Mouse (Mus musculus) embryo, embryonic 11.5 days (tissue): ENCODE results near the gene Klhl9.
A peak's percentile ranks its signal among the peaks of the same experiment; 100 is the strongest.
"Not testable (repeated sequence)": the region's sequence is repeated elsewhere in the genome, so short reads cannot be mapped to it uniquely, and the experiment has no call there.

Experiments
- DNase-seq: peaks from one replicate; pipeline ENCODE4 v3.0.0-alpha.2; 2012; ENCODE audit warnings: low read depth, low spot score

Klhl9 gene

DNA sequence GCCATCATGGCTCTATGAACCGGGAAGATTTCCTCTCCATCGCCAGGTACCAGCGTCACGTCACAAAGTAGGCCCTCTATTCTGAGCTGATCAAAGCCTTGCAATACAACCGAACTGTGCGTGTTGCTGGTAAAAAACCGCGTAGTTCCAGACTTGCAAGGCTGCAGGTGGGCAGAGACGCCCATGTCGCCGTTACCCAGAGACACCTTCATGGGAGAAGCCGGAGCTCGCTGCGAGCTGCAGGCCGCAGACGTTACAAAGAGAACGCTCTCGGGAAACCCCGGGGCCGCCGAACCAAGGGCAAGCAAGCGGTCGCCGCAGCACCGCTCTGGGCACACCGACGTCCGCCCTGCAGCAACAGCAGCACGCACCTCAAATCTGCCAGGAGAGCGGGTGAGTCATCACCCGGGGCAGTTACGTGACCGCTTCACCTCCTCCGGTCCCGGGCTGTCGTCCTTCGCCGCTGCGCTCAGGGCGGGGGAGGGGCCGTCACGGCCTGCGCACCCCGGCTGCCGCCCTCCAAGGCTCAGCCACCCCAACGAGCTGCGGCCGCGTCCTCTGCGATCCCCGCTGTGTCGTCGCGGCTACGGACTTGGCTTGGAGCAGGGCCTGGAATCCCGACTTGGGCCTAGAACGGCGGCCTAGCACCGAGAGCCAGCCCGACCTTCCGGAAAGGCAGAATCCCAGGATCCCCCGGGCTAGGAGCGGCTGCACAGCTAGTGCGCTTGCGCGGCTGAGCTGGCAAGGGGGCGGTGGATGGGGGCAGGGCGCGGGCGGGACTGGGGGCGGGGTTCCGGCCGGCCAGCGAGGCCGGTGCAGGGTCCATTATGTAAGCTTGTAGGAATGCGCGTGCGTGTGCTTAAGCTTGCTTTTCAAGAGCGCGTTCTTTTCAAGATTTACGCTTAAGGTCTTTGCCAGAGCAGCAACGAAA lies at the start of gene Klhl9, which contains the start of gene Gm26566:
Gene Klhl9 (minus strand): TSS at position 675 of the 931 bp plus-strand sequence.
Gene Gm26566 (plus strand): TSS at position 15 of the 931 bp plus-strand sequence.
- DNase-seq: peak; percentile 87

DNA sequence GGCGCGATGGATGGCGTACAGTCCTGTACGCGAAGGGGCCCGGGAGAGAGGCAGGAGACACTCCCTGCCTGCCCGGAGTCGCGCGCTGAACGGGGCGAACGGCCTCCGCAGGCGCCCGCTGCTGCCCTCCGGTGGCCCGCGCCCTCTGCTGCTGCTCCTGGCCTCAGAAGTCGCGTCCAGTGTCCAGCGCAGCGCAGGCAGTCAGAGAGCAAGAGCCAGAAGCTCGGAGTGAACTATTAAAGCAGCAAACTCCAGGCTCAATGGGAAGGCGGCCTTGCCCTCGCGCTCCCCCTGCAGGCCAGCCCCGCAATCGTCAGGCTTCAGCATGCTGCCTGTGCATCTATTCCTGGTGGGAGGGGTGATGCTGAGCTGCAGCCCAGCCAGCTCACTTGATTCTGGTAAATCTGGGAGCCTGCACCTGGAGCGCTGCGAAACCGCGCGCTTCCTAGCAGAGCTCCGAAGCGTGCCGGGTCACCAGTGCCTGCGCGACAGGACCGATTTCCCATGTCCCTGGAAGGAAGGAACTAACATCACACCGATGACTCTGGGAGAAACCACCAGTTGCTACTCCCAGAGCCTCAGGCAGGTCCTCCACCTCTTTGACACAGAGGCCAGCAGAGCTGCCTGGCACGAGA lies 41.2 kb upstream of the Klhl9 start:
- not testable (repeated sequence) for DNase-seq

- not testable (repeated sequence) for DNase-seq
Measured at GRCm38 (mm10) chr4:88762341-88762740, 40.1 kb upstream of the Klhl9 start.

- not testable (repeated sequence) for DNase-seq
Measured at GRCm38 (mm10) chr4:88761776-88762175, 39.5 kb upstream of the Klhl9 start.

DNA sequence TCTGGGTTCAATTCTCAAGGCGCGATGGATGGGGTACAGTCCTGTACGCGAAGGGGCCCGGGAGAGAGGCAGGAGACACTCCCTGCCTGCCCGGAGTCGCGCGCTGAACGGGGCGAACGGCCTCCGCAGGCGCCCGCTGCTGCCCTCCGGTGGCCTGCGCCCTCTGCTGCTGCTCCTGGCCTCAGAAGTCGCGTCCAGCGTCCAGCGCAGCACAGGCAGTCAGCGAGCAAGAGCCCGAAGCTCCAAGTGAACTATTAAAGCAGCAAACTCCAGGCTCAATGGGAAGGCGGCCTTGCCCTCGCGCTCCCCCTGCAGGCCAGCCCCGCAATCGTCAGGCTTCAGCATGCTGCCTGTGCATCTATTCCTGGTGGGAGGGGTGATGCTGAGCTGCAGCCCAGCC lies 38.2 kb upstream of the Klhl9 start:
- DNase-seq: not testable (repeated sequence)

GRCm38 (mm10) chr4:88759610-88760268 lies 37.5 kb upstream of the Klhl9 start, which contains the start of gene Gm13283:
TSS of gene Gm13283 (plus strand) at chr4:88760119.
- DNase-seq: not testable (repeated sequence)

- not testable (repeated sequence) for DNase-seq
Measured at GRCm38 (mm10) chr4:88758751-88759150, 36.5 kb upstream of the Klhl9 start.

GRCm38 (mm10) chr4:88757628-88758031 lies 35.4 kb upstream of the Klhl9 start:
- not testable (repeated sequence) for DNase-seq

- DNase-seq: not testable (repeated sequence)
Measured at GRCm38 (mm10) chr4:88756581-88757513, 34.6 kb upstream of the Klhl9 start.

- not testable (repeated sequence) for DNase-seq
Measured at GRCm38 (mm10) chr4:88754818-88755340, 32.6 kb upstream of the Klhl9 start, which contains the start of gene Gm13271. TSS of gene Gm13271 (plus strand) at chr4:88754868.

GRCm38 (mm10) chr4:88749926-88750325 lies 27.7 kb upstream of the Klhl9 start:
- DNase-seq: no peak

- DNase-seq: no peak
Measured at GRCm38 (mm10) chr4:88744207-88744606, 21.9 kb upstream of the Klhl9 start.

DNA sequence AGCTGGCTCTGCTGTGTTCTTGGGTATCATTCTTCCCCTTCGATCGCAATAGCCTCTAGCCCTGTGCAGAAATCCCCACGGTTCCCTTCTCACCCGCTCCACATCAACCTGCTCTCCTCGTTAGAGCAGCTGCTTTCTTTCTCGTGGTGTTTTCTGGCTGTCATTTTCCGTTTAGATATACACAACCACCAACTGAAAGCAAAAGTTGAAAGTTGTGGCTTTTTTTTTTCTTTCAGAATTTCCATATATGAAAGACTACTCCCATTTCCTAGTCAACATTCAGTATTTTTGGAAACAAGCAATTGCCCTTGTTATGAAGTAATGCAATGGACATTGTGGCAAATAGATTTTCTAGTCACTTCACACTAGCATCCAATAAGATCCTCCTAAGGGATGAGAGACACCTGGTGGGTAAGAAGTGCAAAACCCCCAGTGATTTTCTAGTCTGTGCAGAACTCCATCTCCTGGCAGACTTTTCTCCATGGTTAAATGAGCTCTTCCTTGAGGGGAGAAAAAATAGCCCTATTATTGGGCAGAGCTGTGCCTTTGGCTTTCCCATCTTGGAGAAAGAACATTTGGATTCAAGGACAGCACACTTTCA lies 20.6 kb upstream of the Klhl9 start:
- DNase-seq: no peak

- no peak for DNase-seq
Measured at GRCm38 (mm10) chr4:88741426-88741825, 19.2 kb upstream of the Klhl9 start.

GRCm38 (mm10) chr4:88739036-88739435 lies 16.8 kb upstream of the Klhl9 start:
- DNase-seq: no peak

DNA sequence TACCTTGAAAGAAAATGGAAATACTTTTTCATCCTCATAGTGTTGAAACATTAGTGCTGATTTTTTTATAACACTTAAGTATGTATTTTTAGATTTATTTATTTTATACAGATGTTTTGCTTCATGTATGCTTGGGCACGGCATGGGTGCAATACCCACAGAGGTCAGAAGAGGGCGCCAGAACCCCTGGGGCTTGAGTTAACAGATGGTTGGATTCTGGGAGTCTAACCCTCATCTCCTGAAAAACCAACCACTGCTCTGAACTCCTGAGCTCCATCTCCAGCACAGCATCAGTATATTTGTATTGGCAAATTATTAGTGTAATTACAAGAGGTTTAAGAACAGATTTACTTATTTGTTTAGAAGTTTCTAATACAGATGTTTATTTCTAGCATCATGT lies 16.2 kb upstream of the Klhl9 start:
- DNase-seq: peak; percentile 51

GRCm38 (mm10) chr4:88727324-88727723 lies 5.1 kb upstream of the Klhl9 start:
- DNase-seq: no peak

DNA sequence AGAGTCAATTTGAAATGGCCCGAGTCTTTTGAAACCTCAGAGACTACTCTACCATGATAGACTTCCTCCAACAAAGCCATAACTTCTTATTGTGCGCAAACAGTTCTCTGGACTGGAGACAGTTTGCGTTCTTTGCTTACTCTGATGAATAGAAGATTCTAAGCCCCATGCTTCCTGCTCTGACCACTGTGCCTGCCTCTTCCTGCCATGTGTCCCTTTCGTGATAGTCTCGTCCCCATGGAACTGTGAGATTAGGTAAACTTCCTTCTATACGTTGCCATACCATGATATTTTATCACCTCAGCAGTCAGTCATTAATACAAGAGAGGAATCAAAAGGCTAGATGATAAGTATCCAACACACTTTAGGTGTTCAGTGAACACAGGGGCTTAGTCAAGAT lies 4.5 kb upstream of the Klhl9 start:
- DNase-seq: no peak

DNA sequence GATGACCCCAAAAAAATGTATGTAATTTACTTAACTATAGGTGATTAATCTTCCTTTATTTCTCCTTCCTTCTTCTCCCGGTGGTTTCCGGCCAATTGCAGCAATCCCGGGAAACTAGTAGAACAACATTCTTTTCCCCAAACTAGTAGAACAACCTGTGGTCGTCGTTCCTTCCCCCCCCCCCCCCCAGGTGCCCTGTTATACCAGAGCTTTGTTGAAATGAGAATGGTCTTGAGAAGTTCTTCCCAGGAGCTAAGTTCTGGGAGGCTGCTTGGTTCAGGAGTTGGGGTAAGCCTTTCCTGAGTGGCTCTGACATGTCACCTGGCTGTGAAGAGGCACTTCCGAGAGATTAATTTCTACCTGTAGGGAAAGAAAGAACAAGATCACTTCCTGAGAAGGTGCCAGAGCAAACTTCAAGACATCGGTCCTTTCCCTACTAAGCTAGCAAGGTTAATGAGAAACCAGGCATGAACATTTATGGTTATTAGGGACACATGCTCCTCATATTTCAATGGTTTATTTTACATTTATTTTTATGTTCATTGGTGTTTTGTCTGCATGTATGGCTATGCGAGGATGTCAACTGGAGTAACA lies 1.3 kb upstream of the Klhl9 start:
- DNase-seq: no peak

DNA sequence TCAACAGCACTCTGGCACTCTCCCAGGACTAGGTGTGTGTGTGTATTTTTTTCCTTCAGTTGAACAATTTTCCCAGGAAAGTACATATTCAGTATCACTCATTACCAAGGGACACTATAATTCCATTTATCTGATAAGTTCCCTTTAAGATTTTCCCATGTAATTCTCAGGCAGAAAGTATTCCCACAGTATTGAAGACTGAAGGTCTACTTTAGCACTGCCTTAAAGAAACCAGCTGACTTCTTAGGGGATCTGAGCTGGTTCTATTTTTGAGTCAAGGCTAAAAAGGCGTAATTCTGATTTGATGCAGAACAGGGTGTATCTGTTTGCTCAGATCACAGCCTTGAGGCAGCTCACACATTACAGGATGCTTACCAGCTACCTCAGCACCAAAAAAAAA lies 3.5 kb downstream of the Klhl9 start:
- DNase-seq: no peak
